Mouse (Mus musculus) heart, postnatal 14 days (tissue): ENCODE measurements around the gene Trim34b. TPM values are rescaled to one million over a fixed set of nuclear protein-coding genes. Genes with fewer than 3 reads are reported as not detected.

ENCODE experiments used
- total RNA-seq, 2 experiments: library from RNA; stranded (reverse); gene quantifications; 2 replicates each; pipeline ENCODE4 v1.2.3; 2021

Gene Trim34b
- total RNA-seq, 2 experiments from 2014 or later, result 0.17 to 0.34 TPM

Other genes starting within 250 kb of the Trim34b start
- not detected for gene Olfr645, start 244.0 kb upstream of the Trim34b start, total RNA-seq
- not detected for gene Olfr646, start 224.6 kb upstream of the Trim34b start, total RNA-seq
- not detected for gene Ubqln5, start 199.6 kb upstream of the Trim34b start, total RNA-seq
- gene Olfr643, start 192.1 kb upstream of the Trim34b start, total RNA-seq, result not detected
- not detected for gene Ubqln3, start 186.2 kb upstream of the Trim34b start, total RNA-seq
- gene Ubqlnl, start 178.9 kb upstream of the Trim34b start, total RNA-seq, result not detected
- not detected for gene Olfm5, start 164.6 kb upstream of the Trim34b start, total RNA-seq
- gene Olfr648, start 146.1 kb upstream of the Trim34b start, total RNA-seq, result not detected
- not detected for gene Olfr649, start 133.5 kb upstream of the Trim34b start, total RNA-seq
- gene Trim6, start 110.7 kb upstream of the Trim34b start, total RNA-seq, result under 1 TPM; 0.45 to 0.54 TPM
- 1 to 10 TPM; 3.7 to 3.8 TPM for gene Trim34a, start 85.0 kb upstream of the Trim34b start, total RNA-seq
- gene Trim5, start 41.4 kb upstream of the Trim34b start, total RNA-seq, result 1 to 10 TPM; 2.6 to 2.9 TPM
- gene Trim12a, start 14.0 kb upstream of the Trim34b start, total RNA-seq, result 1 to 10 TPM; 6.1 to 8.2 TPM
- 1 to 10 TPM; 5.4 to 6.5 TPM for gene Trim12c, start 23.9 kb downstream of the Trim34b start, total RNA-seq
- not detected for gene Trim30b, start 40.4 kb downstream of the Trim34b start, total RNA-seq
- gene Trim30c, start 71.4 kb downstream of the Trim34b start, total RNA-seq, result under 1 TPM; 0.12 to 0.17 TPM
- gene Trim30a, start 135.7 kb downstream of the Trim34b start, total RNA-seq, result 1 to 10 TPM; 2.7 to 3.1 TPM
- 1 to 10 TPM in 1 of 2 experiments, under 1 TPM in 1; 0.45 to 1.2 TPM for gene Trim30d, start 178.4 kb downstream of the Trim34b start, total RNA-seq
- not detected for gene Olfr651, start 220.7 kb downstream of the Trim34b start, total RNA-seq
- gene Olfr652, start 231.4 kb downstream of the Trim34b start, total RNA-seq, result not detected
- not detected for gene Olfr653, start 247.8 kb downstream of the Trim34b start, total RNA-seq